Mouse (Mus musculus) hindbrain, postnatal 0 days (tissue): ENCODE results near the gene Triobp. TPM values are rescaled to one million over a fixed set of nuclear protein-coding genes. Genes with fewer than 3 reads are reported as not detected.
A peak's percentile ranks its signal among the peaks of the same experiment; 100 is the strongest.

Source experiments
- ATAC-seq: fragments of 200-750 bp; cut with Nextera tagmentation; 2 replicates; pipeline ENCODE4 v1.8.0; 2017; ENCODE audit warnings: mild to moderate bottlenecking, moderate TSS enrichment, moderate library complexity
- DNase-seq: peaks from one replicate; pipeline ENCODE4 v3.0.0-alpha.2; 2015; ENCODE audit warnings: low spot score
- H3K27ac ChIP-seq: fragments of 300-500 bp; sonication (generic); 2 replicates; pipeline ENCODE4 v1.5.1; 2014; ENCODE audit warnings: mild to moderate bottlenecking
- H3K27me3 ChIP-seq: fragments of 300-500 bp; sonication (generic); 2 replicates; pipeline ENCODE4 v1.6.1; 2014; ENCODE audit warnings: low read length, mixed read lengths; ENCODE audit not compliant: insufficient read depth
- H3K36me3 ChIP-seq: fragments of 300-500 bp; sonication (generic); 2 replicates; pipeline ENCODE4 v1.6.1; 2014; ENCODE audit warnings: low read length, mixed read lengths; ENCODE audit not compliant: insufficient read depth
- H3K4me1 ChIP-seq: fragments of 300-500 bp; sonication (generic); 2 replicates; pipeline ENCODE4 v1.6.1; 2014; ENCODE audit warnings: antibody characterized with exemption, low read length, mixed read lengths; ENCODE audit not compliant: insufficient read depth
- H3K4me2 ChIP-seq: fragments of 300-500 bp; sonication (generic); 2 replicates; pipeline ENCODE4 v1.6.1; 2014; ENCODE audit warnings: low read depth, mild to moderate bottlenecking, low read length, moderate library complexity, mixed read lengths
- H3K4me3 ChIP-seq: fragments of 300-500 bp; sonication (generic); 2 replicates; pipeline ENCODE4 v1.5.1; 2014; ENCODE audit warnings: low read length
- H3K9ac ChIP-seq: fragments of 300-500 bp; sonication (generic); replicated peaks from 2 replicates; pipeline ENCODE4 v1.6.1; 2014; ENCODE audit warnings: mild to moderate bottlenecking, low read length, moderate library complexity, mixed read lengths
- H3K9me3 ChIP-seq: fragments of 300-500 bp; sonication (generic); 2 replicates; pipeline ENCODE4 v1.6.1; 2016; ENCODE audit warnings: low read length, mixed read lengths
- CTCF ChIP-seq: IDR thresholded peaks from 2 replicates; pipeline ENCODE4 v1.5.1; 2016; ENCODE audit warnings: antibody characterized with exemption, control low read depth, low read depth
- whole genome bisulfite sequencing: fragments of 180-500 bp; shearing (Covaris S2); extraction: QIAGEN DNeasy Blood & Tissue Kit; methylation state at CpG from one replicate; pipeline ENCODE4 v1.1.7; 2014; 5-methylcytosine and 5-hydroxymethylcytosine counted together
- polyA plus RNA-seq: library from polyadenylated mRNA; unstranded; fragments of >200 nt; fragmentation: Nextera tagmentation; extraction: Ambion mirVana; gene quantifications from 2 replicates; pipeline ENCODE4 v1.2.1, GENCODE M21; 2015
- total RNA-seq: library from RNA; depleted of rRNA; stranded (reverse); fragments of >200 nt; gene quantifications from 2 replicates; pipeline ENCODE4 v1.2.3, GENCODE M21; 2014

Gene Triobp
- total and polyA plus RNA-seq, 2 experiments from 2014 or later, result 20.7 to 57.6 TPM

GRCm38 (mm10) chr15:79013382-79013781 lies 65.9 kb downstream of the Triobp start:
- H3K27me3 ChIP-seq, result no peaks in the 10 kb centered on the region
- peak; percentile 21 for ATAC-seq
- no peaks in the 10 kb centered on the region for H3K4me1 ChIP-seq
- H3K36me3 ChIP-seq, result no peaks in the 10 kb centered on the region
- H3K4me2 ChIP-seq, result no peak overlapping the region
- H3K4me3 ChIP-seq, result no peak overlapping the region
- H3K27ac ChIP-seq, result no peak overlapping the region
- TF ChIP-seq CTCF, result no peak
- DNase-seq, result peak; percentile 56
- H3K9me3 ChIP-seq, result no peaks in the 10 kb centered on the region
- no peak overlapping the region for H3K9ac ChIP-seq
- whole genome bisulfite sequencing, result 40% methylated on average over 7 of the region's 7 CpGs

GRCm38 (mm10) chr15:79018191-79018590 lies 70.7 kb downstream of the Triobp start:
- H3K4me1 ChIP-seq, result no peaks in the 10 kb centered on the region

GRCm38 (mm10) chr15:79018886-79019285 lies 71.4 kb downstream of the Triobp start:
- 65% methylated on average over 3 of the region's 3 CpGs for WGBS
- peak; percentile 56 for DNase-seq
- peak; percentile 66 for TF ChIP-seq CTCF
- Histone ChIP-seq H3K4me1 (no peaks in the 10 kb centered on the region), H3K36me3 (no peaks in the 10 kb centered on the region), H3K4me2 (no peak overlapping the region), H3K27me3 (no peaks in the 10 kb centered on the region), H3K4me3 (no peak overlapping the region), H3K9me3 (no peaks in the 10 kb centered on the region), H3K27ac (no peak overlapping the region), H3K9ac (no peak overlapping the region)
- no peak for ATAC-seq

More at GRCm38 (mm10) chr15:79018191-79018590, 70.7 kb downstream of the Triobp start:
- Histone ChIP-seq H3K4me3 (no peak overlapping the region), H3K36me3 (no peaks in the 10 kb centered on the region), H3K9me3 (no peaks in the 10 kb centered on the region), H3K4me2 (no peak overlapping the region), H3K27me3 (no peaks in the 10 kb centered on the region), H3K9ac (no peak overlapping the region), H3K27ac (no peak overlapping the region)
- no peak for TF ChIP-seq CTCF
- ATAC-seq (no peak), DNase-seq (no peak)
- WGBS, result 29% methylated on average over 4 of the region's 4 CpGs

GRCm38 (mm10) chr15:79022671-79023230 lies 75.2 kb downstream of the Triobp start:
- no peak for DNase-seq
- H3K4me1 ChIP-seq, result peaks cover 16% of the 10 kb centered on the region; the same call in 1 of the 2 replicates
- H3K27ac ChIP-seq, result no peak overlapping the region
- no peak for ATAC-seq
- 63% methylated on average over 10 of the region's 10 CpGs for WGBS
- H3K9me3 ChIP-seq, result no peaks in the 10 kb centered on the region
- no peaks in the 10 kb centered on the region for H3K36me3 ChIP-seq
- no peak for TF ChIP-seq CTCF
- no peak overlapping the region for H3K9ac ChIP-seq
- no peaks in the 10 kb centered on the region for H3K27me3 ChIP-seq
- no peak overlapping the region for H3K4me3 ChIP-seq
- no peak overlapping the region for H3K4me2 ChIP-seq

- DNase-seq (no peak), ATAC-seq (no peak)
- no peak overlapping the region for H3K4me3 ChIP-seq
- no peaks in the 10 kb centered on the region for H3K9me3 ChIP-seq
- no peaks in the 10 kb centered on the region for H3K27me3 ChIP-seq
- WGBS, result 70% methylated on average over 1 of the region's 1 CpGs
- H3K9ac ChIP-seq, result no peak overlapping the region
- H3K4me1 ChIP-seq, result peaks cover 17% of the 10 kb centered on the region; the same call in 1 of the 2 replicates
- H3K27ac ChIP-seq, result no peak overlapping the region
- TF ChIP-seq CTCF, result no peak
- H3K4me2 ChIP-seq, result no peak overlapping the region
- no peaks in the 10 kb centered on the region for H3K36me3 ChIP-seq
These were observed 75.8 kb downstream of the Triobp start for GRCm38 (mm10) chr15:79023366-79023765.

- H3K9me3 ChIP-seq, result no peaks in the 10 kb centered on the region
- H3K27ac ChIP-seq, result 0 out of 2 replicates have a peak overlapping the region, but pooled peaks have one; percentile 97
- 9% methylated on average over 15 of the region's 18 CpGs for WGBS
- no peak for TF ChIP-seq CTCF
- H3K27me3 ChIP-seq, result no peaks in the 10 kb centered on the region
- H3K9ac ChIP-seq, result peak overlapping the region; percentile 28; the same call in 1 of the 2 replicates
- DNase-seq (peak; percentile 39), ATAC-seq (no peak)
- peak overlapping the region; percentile 8; the same call in 1 of the 2 replicates for H3K4me3 ChIP-seq
- H3K36me3 ChIP-seq, result no peaks in the 10 kb centered on the region
- H3K4me2 ChIP-seq, result peak overlapping the region; percentile 29
- H3K4me1 ChIP-seq, result peaks cover 17% of the 10 kb centered on the region; the same call in 1 of the 2 replicates
These were observed 78.3 kb downstream of the Triobp start for GRCm38 (mm10) chr15:79025687-79026308.
